Mouse (Mus musculus) spleen, embryonic (tissue): Measurements from ENCODE around the gene Tgfb1i1.

Source experiments
- CTCF ChIA-PET: fragments of 350-600 bp; sonication (Branson Sonifier 250); formaldehyde crosslinking; loops from one replicate; lab custom pipeline; 2022; lab: Charles Lee

The Tgfb1i1 gene

GRCm38 (mm10) chr7:128243921-128244320 lies 2.7 kb upstream of the Tgfb1i1 start:
- CTCF ChIA-PET, result interaction anchor here (0.7 kb wide), 1 partner anchor 224 kb away, joined by 4 read pairs; no protein-coding TSS in a partner anchor

GRCm38 (mm10) chr7:128244410-128245025 lies 2.1 kb upstream of the Tgfb1i1 start:
- CTCF ChIA-PET, result no interaction called here

- CTCF ChIA-PET, result no interaction called here
These were observed 1.1 kb upstream of the Tgfb1i1 start for GRCm38 (mm10) chr7:128245547-128245946.

DNA sequence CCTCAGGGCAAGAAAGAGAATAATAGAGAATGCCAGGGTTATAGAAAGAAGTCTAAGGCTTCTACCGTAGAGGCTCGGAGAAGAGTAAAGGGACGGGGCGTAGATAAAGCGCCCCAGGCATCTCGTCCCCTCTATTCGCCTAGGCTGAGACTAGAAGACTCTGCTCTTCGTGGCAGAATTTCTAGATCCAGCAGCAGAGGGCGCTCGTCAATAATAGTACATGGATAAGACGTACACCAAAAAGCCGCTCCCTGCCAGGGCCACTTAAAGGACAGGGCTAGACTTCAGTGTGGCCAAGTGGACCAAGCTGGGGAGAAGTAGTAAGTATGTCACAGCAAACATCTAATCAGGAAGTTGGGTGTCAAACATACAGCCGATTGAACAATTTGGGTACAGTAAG lies 831 bp downstream of the Tgfb1i1 start:
- CTCF ChIA-PET, result no interaction called here

DNA sequence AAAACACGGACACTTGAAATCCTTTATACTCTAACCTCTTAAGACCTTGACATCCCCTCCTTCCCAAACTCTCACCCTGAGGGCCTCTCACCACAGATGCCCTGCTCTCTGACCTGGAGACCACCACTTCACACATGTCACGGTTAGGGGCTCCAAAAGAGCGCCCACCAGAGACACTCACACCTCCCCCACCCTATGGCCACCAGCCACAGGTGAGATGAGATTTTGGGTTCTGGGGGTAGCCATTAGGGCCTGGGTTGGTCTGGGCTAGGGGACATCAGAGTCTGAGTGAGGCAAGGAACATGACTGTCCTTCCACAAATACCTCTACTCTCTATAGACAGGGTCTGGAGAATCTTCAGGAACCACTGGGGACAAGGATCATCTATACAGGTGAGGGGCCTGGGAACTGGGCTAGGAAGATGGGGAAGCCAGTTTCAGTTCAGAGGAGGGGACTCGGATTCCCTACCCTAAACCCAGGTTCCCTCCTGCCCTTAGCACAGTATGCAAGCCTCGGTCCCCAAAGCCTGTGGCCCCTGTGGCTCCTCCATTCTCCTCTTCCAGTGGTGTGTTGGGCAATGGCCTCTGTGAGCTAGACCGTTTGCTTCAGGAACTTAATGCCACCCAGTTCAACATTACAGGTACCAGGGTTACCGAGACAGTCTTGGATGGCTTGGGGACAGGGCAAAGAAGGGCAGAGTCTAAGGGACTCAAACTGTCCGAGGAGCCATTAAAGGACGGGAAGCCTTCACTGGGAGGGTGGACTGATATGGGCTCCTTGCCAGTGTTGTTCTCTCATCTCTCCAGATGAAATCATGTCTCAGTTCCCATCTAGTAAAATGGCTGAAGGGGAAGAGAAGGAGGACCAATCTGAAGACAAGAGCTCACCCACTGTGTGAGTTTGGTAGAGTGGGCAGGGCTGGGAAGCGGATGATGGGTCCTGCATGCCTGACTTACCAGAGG lies 1.8 kb downstream of the Tgfb1i1 start:
- CTCF ChIA-PET, result no interaction called here

DNA sequence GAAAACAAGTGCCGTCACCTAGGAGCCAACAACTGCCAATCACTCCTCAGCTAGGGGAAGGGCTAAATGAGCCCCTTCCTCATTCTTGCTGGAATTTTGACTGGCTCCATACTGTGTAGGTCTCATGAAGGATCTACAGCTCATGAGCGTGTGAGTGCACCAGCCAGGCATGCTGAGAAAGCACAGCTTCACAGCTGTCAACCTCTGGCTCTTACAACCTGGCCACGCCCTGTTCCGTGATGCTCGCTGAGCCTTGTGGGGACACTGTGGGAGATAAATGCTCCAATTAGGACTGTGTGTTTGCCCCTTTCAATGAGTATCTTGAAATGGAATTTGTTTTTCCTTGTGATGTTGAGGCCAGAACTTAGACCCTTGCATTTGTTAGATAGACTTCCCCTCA lies 3.4 kb downstream of the Tgfb1i1 start:
- CTCF ChIA-PET, result no interaction called here

DNA sequence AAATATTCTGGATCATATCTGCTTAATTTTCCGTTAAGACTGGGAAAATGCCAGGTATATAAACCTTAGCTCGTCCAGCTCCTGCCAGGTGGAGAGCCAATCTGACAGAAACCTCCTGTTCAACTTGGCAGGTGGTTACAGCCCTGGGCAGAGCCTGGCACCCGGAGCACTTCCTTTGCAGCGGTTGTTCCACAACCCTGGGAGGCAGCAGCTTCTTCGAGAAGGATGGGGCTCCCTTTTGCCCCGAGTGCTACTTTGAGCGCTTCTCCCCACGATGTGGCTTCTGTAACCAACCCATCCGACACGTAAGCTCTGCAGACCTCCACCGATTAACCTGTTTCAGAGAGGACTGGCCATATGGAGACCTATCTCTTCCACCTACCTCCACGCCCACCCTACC lies 5.3 kb downstream of the Tgfb1i1 start:
- CTCF ChIA-PET, result no interaction called here

DNA sequence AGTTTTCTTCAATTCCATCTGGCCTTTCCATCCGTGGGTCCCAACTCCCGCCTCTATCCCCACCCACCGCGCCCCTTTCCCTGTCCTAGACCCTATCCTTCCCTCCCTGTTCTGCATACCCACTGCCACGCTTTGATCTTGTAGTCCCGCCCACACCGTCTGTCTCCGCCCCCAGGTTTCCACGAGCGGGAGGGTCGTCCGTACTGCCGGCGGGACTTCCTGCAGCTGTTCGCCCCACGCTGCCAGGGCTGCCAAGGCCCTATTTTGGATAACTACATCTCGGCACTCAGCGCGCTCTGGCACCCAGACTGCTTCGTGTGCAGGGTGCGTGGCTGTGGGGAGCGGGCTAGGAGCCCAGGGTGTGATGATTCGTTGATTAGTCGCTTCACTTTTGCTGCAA lies 6.0 kb downstream of the Tgfb1i1 start:
- CTCF ChIA-PET, result no interaction called here

- CTCF ChIA-PET, result no interaction called here
These were observed 8.4 kb downstream of the Tgfb1i1 start for GRCm38 (mm10) chr7:128254978-128255377.

- CTCF ChIA-PET, result no interaction called here
These were observed 9.1 kb downstream of the Tgfb1i1 start for GRCm38 (mm10) chr7:128255757-128256156.

GRCm38 (mm10) chr7:128256783-128257334 lies 10.2 kb downstream of the Tgfb1i1 start:
- CTCF ChIA-PET, result no interaction called here

DNA sequence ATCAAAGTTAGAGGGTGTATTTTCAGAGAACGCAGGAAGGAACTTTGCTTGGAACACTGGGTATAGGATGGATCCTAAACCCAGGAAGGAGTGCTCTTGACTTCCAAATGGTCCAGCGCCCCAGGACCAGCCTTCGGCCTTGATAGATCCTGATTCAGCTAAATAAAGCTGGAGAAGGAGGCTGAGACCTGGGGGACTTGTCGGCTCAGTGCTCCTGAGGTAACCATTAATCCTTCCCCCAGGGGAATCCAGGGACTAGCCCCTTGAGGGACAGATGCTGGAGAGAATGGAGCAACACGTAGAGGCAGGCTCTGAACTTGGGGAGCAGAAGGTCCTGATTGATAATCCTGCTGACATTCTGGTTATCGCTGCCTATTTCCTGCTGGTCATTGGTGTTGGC lies 18.8 kb downstream of the Tgfb1i1 start, which contains the start of gene Slc5a2:
Slc5a2 (plus strand) TSS at position 247 of the 400 bp plus-strand sequence.
- CTCF ChIA-PET, result no interaction called here

GRCm38 (mm10) chr7:128266056-128266455 lies 19.4 kb downstream of the Tgfb1i1 start:
- CTCF ChIA-PET, result no interaction called here

- CTCF ChIA-PET, result no interaction called here
These were observed 20.8 kb downstream of the Tgfb1i1 start for GRCm38 (mm10) chr7:128267391-128267790.

DNA sequence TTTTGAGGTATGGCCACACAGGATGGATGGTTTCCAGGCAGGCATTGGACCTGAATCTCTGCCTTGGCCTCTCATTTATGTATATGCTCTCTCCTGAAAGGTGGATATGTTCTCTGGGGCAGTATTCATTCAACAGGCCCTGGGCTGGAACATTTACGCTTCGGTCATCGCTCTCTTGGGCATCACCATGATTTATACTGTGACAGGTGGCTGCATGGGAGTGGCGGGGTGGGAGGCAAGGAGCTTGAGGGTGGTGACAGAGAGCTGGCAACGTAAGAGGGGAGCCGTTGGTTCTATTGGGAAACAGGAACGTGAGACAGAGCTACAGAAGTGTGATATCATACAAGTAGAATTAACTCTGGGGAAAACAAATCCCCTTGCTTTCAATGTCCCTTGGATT lies 21.2 kb downstream of the Tgfb1i1 start:
- CTCF ChIA-PET, result no interaction called here

GRCm38 (mm10) chr7:128270431-128270850 lies 23.8 kb downstream of the Tgfb1i1 start:
- CTCF ChIA-PET, result no interaction called here

GRCm38 (mm10) chr7:128271496-128271895 lies 24.9 kb downstream of the Tgfb1i1 start:
- CTCF ChIA-PET, result no interaction called here

- CTCF ChIA-PET, result interaction anchor here (0.5 kb wide), 1 partner anchor 67 kb away, joined by 13 read pairs; no protein-coding TSS in a partner anchor
These were observed 29.4 kb downstream of the Tgfb1i1 start for GRCm38 (mm10) chr7:128276051-128276450.

GRCm38 (mm10) chr7:128279750-128280149 lies 33.1 kb downstream of the Tgfb1i1 start:
- CTCF ChIA-PET, result no interaction called here

DNA sequence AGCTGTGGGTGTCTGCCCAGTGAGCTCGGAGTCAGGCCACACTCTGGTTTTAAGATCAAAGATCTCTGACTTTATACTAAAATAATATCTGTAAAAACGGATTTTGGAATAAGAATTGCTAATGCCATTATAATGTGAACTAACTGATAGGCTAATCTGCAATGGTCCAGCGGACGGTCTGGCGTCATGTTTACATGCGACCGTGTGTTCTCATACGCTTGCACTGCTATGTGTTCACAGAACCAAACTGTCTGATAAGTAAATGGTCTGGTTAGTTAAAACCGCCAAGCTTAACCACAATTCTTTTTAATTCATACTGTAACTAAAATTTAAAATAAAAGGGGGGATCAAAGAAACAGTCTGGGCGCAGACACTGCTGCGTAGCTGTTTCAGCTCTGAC lies 35.2 kb downstream of the Tgfb1i1 start:
- CTCF ChIA-PET, result no interaction called here

GRCm38 (mm10) chr7:128282532-128283244 lies 36.1 kb downstream of the Tgfb1i1 start:
- CTCF ChIA-PET, result no interaction called here

DNA sequence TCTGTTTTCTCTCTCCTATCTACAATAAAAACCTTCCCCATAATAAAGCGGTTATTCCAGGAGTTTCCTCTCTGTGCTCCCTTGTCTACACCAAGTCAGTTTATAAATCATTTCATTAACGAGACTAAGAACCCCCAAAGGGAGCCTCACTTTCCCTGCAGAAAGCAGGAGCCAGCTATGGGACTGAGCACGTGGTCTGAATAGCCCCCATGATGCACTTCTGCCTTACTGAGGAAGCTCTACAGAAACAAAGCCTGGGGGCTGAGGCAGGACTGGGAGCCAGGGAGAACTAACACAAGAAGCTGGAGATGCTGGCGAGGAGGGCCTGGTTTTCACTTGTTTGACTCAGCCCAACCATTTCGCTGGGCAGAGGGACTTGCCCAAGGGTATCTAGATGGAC lies 37.4 kb downstream of the Tgfb1i1 start:
- CTCF ChIA-PET, result no interaction called here
